Mouse (Mus musculus) liver, adult (tissue): Measurements from ENCODE around the gene Cnot2.

Experiments
- GATA4 ChIP-seq: IDR thresholded peaks from 2 replicates; pipeline ENCODE4 v1.6.1; 2014; ENCODE audit warnings: mild to moderate bottlenecking, low read length; ENCODE audit not compliant: insufficient replicate concordance

The Cnot2 gene

GRCm38 (mm10) chr10:116463753-116464345, 117.5 kb downstream of the Cnot2 start:
- no peak for TF ChIP-seq GATA4

DNA sequence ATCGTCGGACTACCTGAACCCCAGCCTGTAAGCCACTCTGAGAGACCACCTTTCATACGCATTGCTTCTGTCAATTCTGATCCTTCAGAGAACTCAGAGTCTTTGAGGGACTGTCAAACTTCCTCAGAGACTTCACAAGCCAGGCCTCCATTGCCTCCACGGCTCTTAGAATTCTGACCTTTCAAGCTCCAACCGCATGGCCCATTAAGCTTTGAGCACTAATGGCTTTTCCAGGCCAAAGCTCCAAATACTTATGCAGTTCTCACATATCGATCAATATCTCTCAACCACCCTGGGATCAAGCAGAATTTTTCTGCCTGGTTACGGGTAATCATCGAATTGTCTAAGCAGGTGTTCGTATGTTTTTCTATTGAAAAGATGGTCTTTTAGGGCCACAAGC, 119.9 kb downstream of the Cnot2 start:
- TF ChIP-seq GATA4 = no peak

GRCm38 (mm10) chr10:116458786-116459185, 122.5 kb downstream of the Cnot2 start:
- no peak for TF ChIP-seq GATA4

DNA sequence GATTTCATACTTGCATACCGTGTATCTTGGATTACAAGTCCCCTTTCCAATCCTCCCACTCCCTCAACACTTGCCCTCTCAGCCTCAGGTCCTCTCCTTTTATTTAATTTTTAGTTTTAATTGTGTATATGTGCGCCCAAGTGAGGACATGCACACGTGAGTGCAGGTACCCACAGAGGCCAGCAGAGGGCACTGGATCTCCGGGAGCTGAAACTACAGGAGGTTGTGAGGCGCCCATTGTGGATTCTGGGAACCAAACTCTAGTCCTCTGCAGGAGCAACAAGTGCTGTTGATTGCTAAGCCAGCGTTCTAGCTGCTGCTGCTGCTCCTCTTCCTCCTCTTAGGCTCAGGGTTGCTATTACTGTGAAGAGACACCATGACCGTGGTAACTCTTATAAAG, 128.5 kb downstream of the Cnot2 start:
- TF ChIP-seq GATA4 = no peak

DNA sequence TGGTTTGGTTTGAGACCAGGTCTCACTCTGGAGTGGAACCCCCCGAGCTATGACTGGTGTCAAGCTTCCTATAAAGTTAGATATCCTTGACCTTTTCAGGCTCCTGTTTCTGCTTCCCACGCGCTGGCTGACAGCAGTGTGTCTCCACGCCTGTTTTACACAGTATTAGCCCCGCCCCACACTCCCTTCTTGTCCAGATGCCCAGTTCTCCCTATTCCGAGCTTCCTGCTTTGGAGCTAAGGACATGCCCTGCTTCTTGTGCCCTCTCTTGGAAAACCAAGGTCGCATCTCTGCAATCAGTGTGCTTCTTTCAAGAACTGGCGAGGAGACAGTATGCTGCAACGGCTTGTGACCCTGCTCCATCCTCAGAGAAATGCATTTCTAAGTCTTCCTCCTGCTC, 130.7 kb downstream of the Cnot2 start:
- TF ChIP-seq GATA4 = no peak

DNA sequence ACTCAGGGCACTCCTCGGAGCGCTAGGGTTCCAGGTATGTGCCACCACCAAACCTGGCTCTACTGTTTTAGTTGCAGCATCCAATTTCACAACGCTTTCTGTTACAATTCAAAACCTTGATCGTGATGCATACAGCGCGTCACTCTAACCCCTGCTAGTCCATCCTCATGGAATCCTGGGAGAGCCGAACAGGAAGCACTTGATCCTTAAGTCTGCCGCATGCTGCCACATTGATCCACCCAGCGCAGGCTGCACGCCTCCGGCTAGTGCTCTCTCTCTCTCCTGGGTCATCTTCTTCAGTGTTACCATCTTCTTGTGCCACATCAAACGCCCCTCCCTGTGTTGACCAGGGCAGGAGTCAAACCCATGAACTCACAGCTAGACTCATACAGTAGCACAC, 133.1 kb downstream of the Cnot2 start:
- TF ChIP-seq GATA4 = no peak

- no peak for TF ChIP-seq GATA4
Observed at GRCm38 (mm10) chr10:116447176-116447575, 134.1 kb downstream of the Cnot2 start.

- TF ChIP-seq GATA4 = no peak
Observed at GRCm38 (mm10) chr10:116446040-116446439, 135.3 kb downstream of the Cnot2 start.

DNA sequence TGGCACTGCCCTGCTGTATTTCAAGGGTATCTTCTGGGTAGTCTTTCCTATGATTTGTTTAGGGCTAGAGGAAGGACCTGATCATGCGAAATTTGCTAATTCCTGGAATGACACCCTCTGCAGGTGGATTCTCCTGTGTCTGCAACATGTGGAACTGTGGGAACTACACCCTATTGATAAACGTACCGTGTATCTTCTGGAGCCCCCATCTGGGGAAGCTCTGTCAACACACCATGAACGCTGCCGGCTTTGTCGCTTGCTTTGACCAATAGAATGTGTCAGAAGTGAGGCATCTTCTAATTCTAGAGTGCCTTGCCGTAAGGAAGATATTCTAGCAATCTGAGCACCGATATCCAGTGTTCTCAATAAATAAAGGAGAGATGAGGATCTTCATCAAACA, 136.5 kb downstream of the Cnot2 start:
- TF ChIP-seq GATA4 = no peak

DNA sequence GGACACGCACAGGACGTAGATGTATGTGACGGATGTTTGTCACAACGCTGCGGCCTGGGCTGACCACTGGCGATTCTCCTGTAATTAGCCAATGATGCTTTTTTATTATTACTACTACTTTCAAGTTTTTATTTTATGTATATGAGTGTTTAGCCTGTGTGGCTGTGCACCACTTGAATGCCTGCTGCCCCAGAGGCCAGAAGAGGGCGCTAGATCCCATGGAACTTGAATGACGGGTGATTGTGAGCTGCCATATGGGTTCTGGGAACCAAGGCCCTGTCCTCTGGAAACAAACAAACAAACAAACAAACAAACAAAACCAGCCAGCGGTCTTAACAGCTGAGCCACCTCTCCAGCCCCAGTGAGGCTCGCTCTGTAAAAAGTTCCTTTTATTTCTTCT, 136.9 kb downstream of the Cnot2 start:
- no peak for TF ChIP-seq GATA4

DNA sequence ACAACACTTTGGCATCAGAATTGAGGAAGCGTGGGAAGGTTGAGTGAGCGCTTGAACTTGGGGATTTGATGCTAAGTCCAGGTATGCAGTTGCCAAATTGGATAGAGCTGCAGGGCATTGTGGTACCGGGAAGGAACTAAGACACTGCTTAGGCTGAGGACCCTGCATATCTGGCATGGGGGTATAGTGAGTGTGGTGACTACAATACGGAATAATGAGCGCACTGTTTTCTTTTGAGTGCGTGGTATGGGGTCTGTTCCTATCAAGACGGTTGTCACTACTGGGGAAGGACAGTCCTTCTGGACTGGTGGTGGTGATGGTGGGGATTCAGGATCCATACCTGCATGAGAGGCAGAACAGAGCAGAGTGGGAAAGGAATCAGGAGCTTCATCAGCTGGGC, 140.4 kb downstream of the Cnot2 start:
- TF ChIP-seq GATA4 = no peak

DNA sequence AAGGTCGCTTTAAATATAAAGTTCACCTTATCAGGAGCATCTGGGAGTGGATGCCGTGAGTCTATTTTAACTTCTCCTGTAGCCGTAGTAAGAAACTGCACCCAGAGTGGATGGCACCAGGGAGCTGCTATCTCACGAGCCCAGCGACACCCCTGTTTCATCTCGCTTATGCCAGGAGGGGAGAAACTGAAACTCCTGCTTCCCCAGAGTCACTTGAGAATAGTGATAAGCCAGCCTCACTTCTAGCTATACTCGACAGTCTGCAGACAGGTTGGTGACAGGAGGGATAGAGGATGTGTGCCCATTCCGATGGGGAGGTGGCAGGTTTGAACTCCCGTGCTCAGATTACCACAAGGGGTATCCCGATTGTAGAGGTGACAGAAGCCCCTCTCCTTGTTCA, 141.2 kb downstream of the Cnot2 start:
- TF ChIP-seq GATA4 = no peak

- no peak for TF ChIP-seq GATA4
Observed at GRCm38 (mm10) chr10:116435455-116435854, 145.9 kb downstream of the Cnot2 start.
